Mouse (Mus musculus) kidney, postnatal 10 days (tissue): ENCODE measurements around the gene Zfand3.
A peak's percentile ranks its signal among the peaks of the same experiment; 100 is the strongest.

Experiments used
- DNase-seq: peaks from one replicate; pipeline ENCODE4 v3.0.0; 2021; ENCODE audit warnings: mixed read lengths

The Zfand3 gene

DNA sequence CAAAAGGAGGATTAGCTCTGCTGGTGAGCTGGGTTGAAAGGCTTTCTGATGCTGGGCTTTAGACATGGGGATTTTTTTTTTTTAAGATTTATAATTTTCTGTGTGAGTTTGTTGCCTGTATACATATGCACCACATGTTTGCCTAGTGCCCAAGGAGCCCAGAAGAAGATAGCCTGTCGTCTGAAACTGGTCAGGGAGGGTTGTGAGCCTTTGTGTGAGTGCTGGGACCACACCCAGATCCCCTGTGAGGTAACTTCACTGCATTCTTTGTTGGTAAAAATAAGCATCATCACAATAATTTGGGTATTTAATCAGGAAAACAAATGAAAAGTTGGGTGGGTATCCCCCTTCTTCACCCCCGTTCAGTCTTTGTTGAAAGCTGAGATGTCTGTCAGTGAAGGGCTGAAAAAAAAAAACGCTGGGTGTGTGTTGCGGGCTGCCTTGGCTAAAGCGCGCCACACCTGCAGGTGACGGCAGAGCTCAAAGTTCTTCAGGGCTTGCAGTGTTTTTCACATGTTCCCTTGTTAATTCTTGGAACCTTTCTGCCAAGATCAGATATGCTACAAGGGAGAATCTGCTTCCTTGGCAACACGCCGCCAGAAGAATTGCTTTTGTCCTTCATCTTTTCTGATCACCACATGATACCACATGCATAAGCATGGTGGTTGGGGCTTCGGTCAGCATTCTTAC lies 154.0 kb downstream of the Zfand3 start:
- DNase-seq = no peak

DNA sequence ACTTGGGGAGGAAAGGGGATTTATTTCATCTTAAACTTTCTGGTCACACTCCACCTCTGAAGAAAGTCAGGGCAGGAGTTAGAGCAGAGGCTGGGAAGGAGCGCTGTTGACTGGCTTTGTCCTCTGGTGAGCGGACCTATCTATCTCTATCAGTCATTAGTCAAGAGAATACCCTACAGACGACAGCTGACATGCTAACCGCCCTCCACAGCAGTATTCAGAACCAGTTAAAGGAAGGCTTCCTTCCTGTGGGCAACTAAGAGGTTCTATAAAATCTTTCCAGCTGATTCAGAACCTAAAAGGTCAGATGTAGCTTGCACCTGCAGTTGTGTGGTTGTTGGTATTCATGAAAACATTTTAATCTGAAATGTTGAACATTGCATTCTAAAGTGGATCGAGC lies 154.8 kb downstream of the Zfand3 start:
- DNase-seq = no peak

DNA sequence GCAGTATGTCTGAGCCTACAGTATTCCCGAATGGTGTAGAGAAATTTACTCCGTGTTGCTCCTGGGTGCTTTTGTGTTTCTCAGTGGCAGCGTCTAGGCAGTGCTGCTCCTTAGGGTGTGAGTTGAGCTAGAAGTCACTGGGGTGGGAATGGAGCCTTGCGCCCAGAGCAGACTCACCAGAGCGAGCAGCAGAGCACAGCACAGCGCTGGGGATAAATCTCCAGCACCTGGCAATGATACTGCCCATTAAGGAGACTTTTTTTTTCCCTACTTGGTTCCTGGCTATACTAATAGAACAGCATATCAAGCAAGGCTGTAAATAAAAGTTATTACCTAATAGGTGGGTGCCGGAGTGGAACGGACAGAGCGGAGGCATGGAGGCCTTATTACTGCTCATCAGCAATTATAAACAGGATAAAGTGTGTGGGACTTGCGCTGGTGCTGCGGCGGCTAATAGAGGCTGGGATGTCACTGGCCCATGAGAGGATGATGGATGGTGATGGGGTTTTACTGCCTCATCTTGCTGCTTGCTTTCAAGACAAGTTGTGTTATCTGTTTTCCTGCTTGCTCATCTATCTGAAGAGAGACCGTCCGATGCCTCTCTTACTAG lies 156.4 kb downstream of the Zfand3 start:
- no peak for DNase-seq

DNA sequence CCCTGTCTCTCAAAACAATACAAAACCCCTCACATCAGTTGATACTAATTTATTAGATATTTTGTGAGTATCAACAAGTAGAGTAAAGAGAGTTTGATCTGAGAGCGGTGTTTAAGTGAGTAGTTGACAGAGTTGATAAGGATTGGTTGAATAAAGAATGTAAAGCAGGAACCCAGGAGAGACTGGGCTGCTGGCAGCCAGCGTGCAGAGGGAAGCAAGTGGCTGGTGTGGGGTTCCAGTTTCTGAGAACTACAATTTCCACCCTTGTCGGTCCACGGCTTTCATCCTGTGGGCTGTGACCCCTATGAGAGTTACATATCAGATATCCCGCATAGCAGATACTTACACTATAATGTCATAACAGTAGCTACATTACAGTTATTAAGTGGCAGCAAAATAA lies 158.4 kb downstream of the Zfand3 start:
- no peak for DNase-seq

DNA sequence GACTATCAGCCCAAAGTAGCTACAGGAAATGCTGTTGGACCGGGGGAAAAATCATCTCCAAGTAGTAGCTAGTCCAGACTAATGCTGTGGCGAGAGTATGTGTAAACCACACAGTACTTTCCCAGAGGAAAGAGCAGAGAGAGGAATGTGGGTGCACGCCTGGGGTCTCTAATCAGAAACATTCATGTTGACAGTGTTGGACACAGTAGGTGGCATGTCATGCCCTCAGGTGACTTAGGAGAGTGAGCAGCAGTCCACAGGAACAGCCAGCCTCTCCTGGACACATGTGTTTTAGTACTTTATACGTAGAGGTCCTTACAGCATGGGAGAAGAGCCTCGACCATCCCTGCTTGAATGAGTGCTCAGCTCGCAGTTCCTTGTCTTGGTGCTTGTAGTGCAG lies 159.3 kb downstream of the Zfand3 start:
- no peak for DNase-seq

DNA sequence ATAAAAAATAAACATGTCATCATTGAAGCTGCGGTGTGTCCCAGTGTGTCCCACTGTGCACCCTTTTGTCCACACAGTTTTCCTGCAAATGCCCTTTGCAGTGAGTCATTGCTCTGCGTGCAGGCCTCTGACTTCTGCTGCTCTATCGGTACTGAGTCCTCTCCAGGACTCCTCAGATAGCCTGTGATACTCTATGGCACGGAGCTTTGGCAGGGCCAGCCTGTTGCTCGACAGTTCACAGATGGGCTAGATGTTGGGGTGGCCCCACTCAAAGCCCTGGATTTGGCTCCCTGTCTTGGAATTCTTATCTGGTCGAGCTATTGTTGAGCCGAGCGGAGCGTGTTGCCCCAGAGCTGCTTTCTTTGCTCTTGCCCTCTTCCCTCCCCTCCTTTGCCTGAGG lies 160.3 kb downstream of the Zfand3 start:
- no peak for DNase-seq

DNA sequence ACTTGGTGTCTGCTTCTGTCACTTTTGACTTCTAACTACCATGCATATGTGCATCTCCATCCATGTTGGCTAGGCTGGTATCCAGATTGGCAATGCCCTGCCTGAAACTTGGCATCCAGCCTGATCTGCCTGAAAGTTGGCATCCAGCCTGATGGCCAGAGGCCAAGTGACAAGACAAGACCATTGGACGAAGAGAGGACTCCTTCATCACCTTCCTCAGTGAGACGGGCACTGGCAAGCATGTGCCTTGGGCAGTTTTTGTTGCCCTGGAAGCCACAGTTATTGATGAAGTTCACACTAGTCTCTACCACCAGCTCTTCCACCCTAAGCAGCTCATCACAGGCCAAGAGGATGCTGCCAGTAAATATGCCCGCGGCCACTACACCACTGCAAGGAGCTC lies 172.9 kb downstream of the Zfand3 start:
- peak; percentile 73 for DNase-seq

DNA sequence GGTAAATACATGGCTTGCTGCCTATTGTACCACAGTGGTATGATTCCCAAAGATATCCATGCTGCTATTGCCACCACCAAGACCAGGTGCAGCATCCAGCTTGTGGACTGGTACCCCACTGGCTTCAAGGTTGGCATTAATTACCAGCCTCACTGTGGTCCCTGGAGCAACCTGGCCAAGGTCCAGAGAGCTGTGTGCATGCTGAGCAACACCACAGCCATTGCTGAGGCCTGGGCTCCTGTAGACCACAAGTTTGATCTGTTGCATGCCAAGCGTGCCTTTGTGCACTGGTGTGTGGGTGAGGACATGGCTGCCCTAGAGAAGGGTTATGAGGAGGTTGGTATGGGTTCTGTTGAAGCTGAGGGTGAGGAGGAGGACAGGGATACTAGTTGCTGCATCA lies 173.9 kb downstream of the Zfand3 start:
- peak; percentile 66 for DNase-seq

DNA sequence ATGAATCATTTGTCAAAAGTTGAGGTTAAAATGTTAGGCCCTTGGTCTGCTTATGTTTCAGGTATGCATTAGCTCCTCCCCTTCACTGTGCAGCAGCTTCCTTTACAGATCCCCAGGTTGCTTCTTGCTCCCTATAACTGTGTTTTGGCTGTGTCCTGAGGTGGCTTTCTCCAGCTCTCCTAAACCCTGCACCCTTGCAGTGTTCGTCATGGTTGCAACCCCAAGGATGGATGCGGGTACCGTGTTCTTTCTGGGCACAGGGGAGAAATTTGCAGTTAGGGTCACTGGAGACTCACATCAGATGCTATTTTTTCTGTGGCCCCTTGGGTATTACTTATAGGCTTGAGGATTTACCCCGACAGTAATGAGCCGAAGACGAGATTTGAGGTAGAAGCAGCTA lies 175.7 kb downstream of the Zfand3 start:
- DNase-seq = no peak

DNA sequence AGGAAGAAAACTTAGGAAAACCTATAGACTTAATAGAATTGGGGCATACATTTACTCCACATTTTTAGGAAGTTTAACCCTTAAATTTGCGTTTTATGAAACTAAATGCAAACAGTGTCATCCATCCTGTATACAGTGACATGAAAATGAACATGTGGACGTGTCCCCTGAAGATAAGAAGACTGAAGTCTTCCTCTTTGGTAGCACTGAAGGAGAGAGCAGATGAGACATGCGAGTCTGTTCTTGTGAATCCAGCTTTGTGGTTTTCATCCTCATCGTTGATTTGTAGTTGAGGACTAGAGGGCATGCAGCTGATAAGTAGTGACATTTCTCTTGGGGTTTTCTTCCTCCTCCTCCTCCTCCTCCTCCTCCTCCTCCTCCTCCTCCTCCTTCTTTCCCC lies 177.0 kb downstream of the Zfand3 start:
- no peak for DNase-seq

DNA sequence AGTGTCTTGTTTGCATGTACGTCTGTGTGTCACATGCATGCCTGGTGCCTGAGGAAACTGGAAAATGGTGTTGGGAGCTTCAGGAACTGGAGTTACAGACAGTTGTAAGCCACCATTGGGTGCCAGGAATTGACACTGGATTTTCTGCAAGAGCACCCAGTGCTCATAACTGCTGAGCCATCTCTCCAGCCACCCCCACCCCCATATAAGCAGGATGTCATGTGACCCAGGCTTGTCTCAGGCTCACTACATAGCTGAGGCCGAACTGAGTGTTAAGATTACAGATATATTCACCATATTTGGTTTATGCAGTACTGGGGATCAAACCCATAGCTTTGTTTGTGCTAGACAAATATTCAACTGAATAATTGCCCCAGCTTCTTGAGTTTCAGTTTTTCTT lies 177.5 kb downstream of the Zfand3 start:
- DNase-seq = no peak

DNA sequence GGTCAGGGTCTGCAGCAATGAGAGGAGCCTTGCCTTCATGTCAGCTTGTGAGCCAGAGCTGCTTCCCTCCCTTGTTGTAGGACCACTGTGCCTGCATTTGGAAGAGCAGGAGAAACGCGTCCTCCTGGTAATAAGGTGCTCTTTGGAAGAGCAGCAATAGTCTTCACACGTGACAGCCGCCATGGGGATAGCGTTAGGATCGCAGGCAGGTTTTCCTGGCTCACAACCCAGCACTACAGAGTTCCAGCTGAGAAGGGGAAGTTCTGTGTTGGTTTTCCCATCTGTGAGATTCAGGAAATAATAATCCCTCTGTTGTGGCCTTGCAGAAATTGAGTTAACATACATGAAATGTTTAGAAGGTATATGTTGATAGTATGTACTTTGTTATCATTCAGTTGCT lies 179.0 kb downstream of the Zfand3 start:
- no peak for DNase-seq

DNA sequence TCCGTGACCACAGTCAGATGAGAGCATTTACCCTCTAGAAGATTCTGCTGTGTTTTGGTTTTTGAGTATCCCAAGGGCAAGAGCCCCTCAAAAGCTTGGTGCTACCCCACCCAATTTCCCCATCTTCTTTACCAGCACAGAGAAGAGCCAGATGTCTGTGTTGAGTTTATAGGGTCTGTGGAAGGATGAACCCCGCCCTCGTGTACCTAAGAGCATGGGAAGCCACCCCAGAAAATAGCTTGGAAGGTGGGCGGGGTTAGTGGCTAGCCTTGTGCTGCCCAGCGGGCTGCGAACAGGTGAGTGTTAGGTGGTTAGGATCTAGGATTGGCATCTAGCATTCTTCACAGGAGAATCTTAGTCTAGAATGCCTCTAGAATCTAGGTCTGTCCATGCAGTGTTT lies 182.6 kb downstream of the Zfand3 start:
- DNase-seq = peak; percentile 7

DNA sequence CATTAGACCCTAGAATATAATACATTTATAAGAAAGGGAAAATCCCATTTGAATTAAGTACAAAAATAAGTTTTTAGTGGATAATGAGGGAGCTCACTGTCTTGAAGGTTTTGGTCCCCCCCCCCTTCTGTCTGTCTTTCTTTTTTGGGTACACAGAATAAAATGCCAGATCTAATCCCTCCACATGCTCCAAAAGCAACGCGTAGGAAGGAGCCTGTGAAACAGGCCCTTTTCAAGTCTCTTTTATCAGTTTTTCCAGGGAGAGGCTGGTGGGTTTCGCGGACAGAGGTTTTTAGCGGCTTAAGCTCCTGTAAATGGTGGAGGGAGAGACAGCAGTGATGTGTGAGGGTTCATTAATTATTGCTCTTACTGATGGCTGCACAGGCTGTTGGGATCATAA lies 183.0 kb downstream of the Zfand3 start:
- no peak for DNase-seq

DNA sequence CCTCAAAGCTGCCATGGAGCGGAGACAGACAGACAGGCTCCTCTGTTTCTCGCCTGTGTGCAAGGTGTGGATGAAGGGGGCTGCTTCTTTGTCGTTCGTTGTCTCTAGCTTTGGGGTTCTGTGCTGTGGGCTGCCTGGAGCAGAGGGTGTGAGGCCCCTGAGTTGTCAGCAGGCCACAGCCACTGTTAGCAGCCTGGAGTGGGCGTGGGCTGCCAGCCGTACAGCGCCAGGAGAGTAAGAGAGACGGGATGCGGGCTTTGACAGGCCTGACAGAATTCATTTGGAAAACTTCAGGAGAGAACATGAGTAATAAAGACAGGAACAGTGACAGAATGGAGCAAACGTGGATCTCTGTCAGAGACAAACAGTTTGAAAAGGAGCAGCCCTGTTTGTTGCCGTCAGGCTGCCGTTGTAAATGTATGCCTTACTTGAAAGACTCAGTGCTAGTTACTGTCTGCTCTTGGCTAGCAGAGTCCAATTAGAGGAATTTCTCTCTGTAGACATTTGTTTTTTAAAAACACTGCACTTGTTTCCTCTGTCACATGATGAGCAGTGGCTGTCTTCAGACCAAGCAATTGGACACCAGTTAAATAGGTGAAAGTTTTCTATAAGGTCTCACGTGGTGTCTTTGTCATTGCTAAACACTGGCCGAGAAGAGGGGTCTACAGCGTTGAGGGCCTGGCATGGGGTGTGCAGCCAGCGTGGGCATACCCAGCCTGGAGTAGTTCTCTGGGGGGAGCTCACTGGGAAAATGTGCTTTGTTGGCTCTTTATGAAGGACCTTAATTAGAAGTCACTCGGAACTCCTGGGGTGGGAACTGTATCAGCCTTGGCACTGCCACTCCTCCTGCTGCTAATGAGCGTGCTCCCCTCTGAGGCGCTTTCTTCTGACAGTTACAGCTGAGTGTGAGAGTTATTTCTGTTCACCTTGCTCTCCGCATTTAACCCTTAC lies 183.8 kb downstream of the Zfand3 start:
- DNase-seq = peak; percentile 24

DNA sequence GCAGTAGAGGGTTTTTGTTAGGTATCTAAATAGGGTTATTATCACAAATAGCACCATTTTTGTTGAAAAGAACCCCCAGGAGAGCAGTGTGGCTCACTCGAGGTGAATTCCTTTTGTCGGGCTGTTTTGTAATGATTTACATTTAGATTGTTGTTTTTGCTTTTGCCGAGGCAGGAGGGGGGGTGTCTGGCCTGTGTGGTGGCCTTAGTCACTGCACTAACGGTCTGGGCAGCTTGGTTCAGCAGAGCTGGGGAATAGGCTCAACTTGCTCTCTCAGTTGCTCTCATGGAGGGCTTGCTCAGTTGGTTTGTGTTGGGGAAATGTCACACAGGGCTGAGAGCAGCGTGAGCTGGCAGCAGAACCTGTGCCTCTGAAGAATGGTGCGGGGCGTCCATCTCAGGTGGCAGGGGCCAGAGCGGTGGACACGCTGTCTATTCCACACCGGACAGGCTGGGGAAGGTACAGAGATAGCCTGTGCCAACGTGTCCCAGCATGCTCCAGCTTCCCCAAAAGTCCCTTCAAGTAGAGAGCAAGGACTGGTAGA lies 186.6 kb downstream of the Zfand3 start:
- DNase-seq = peak; percentile 50

DNA sequence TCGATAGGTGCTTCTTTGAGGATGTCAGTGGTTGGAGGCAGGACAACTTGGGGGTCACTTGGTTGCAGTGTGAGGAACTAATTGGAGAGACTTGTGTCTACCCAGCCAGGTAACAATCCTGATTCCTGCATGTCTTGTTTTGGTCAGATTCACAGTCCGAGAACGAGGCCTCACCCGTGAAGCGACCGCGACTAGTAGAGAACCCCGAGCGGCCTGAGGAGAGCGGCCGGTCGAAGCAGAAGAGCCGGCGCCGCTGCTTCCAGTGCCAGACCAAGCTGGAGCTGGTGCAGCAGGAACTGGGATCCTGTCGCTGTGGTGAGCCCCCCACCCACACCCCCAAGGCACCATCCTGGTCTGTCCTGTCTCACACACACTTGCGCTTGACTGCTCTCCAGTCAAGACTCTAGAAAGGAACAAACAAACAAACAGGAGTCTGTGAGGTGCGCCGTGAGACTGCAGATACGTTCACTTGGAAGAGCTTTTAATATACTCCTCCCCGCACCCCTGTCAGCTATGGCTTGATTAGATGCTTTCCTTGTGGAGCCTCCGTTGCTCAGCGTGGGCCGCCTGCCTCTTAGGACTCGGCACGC lies 188.0 kb downstream of the Zfand3 start:
- DNase-seq = peak; percentile 18

DNA sequence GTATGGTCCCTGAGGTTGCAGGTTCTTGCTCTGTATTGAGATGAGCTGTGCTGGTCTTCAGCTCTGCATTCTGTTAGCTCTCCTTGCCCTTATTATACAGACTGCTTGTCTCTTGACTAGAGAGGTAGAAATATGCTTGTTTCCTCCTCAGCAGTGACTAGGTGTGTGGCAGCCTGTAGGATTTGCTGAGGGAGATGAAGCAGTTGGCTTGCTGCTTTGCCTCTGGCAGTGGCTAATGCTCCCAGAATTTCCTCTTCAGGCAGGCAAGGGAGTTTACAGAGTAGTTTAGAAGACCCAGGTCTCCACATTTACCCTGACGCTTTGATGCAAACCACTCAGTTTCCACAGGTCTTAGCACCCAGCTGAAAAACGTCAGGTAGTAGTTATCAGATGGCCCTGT lies 189.1 kb downstream of the Zfand3 start:
- DNase-seq = no peak

DNA sequence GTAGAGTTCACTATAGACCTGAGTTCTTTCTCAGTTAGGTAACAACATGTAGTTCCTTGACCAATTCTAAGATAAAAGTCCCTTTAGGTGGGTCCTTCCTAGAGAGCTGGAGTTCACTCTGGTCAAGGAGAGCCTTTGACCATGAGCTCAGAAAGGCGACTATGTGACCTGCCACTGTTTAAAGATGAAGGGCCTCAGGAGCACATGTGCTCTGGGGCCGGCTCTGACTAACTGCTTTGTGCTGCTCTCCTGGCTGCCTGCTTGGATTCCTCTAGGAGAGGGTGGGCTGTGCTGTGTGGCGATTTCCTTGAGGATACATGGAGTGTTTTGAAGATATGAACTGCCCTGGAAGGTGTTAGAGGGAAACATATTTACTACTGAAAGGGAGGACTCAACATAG lies 189.6 kb downstream of the Zfand3 start:
- no peak for DNase-seq

DNA sequence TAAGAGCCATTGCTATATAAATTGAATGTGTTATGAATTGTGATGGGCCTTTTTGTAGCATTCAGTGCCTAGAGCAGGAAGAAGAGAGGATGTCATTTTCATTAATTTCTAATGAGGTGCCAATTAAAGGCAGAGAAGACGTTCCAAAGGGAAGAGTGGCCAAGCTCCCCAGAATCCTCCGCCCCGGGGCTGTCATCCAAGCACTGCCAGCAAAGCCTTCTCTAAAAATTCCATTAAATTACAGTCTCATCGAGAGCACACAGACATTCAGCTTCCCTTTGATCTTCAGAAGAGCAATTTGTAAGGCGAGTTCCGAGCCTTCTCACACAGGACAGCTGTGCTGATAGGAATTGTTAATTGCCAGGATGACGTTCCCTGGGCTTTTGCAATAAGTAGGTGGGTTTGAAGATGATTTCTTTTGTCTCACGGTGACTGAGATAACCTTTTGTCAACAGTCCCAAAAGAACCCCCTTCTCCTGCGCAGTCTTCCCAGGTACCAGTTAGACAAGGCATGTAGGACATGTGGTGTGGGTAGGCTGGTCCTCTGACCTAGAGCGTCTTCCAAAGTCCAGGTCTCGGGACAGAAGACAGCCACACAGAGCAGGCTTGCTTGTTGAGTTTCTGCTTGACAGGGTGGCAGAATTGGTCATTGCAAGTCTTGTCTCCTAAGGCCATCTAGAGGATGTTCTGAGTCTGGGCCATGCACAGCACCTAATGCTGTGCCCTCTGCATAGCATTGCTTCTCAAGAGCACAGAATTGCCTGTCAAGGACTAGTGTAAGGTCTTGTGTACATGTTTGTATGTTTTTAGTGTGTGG lies 190.3 kb downstream of the Zfand3 start:
- peak; percentile 23 for DNase-seq

DNA sequence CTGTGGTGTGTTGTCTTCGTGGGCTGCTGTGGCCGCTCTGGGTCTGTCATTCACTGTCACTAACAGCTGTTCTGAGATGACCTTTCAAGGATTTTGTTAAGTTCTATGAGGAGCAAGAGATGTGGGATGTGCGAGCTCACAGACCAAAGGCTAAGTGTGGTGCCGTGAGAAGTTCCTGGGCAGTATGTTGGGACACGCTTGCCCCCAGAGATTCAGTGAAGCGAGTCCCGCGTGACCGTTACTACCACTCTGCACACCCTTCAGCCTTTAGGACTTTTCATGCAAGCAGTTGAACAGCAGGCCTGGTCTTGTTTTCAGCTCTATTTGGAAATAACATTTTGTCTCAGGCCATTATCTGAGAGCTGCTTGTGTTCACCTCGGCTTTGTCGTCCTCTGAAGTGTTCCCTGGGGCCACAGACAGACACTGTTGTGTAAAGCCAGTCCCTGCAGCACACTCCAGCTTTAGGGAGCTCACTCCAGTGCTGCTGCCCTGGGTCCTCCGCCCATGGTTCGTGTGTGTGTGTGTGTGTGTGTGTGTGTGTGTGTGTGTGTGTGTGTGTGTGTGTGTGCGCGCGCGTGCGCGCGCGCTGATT lies 191.2 kb downstream of the Zfand3 start:
- DNase-seq = peak; percentile 9
